Mouse (Mus musculus) MEL (cell line): ENCODE results near the gene Styx. TPM values are rescaled to one million over a fixed set of nuclear protein-coding genes. Genes with fewer than 3 reads are reported as not detected.

Experiments used
- DNase-seq: peaks from one replicate; pipeline ENCODE4 v3.0.0; 2011; ENCODE audit warnings: low read depth, low spot score
- H3K27ac ChIP-seq: 2 replicates; pipeline ENCODE4 v1.5.1; 2012; ENCODE audit warnings: low read depth, mild to moderate bottlenecking, control low read depth, low read length, moderate library complexity; ENCODE audit not compliant: control insufficient read depth
- H3K27me3 ChIP-seq, 2 experiments: fragments of 150-350 bp in 1 of 2; sonication (generic) in 1 of 2; 2 replicates each; pipeline ENCODE4 v1.6.1; 2012; ENCODE audit warnings: low read length in 2 of 2, mild to moderate bottlenecking in 2 of 2, improper control_type of control experiment in 1 of 2, moderate library complexity in 1 of 2; ENCODE audit not compliant: insufficient read depth in 2 of 2, control insufficient read depth in 1 of 2
- H3K36me3 ChIP-seq, 2 experiments: 2 replicates each; pipeline ENCODE4 v1.6.1; 2012 to 2014; ENCODE audit warnings: low read length in 2 of 2, improper control_type of control experiment in 1 of 2, inconsistent platforms in 1 of 2, mild to moderate bottlenecking in 1 of 2; ENCODE audit not compliant: insufficient read depth in 2 of 2, control insufficient read depth in 1 of 2
- H3K4me1 ChIP-seq, 2 experiments: fragments of 150-350 bp in 1 of 2; sonication (generic) in 1 of 2; 2 replicates each; pipeline ENCODE4 v1.6.1; 2012; ENCODE audit warnings: low read length in 2 of 2, improper control_type of control experiment in 1 of 2, mild to moderate bottlenecking in 1 of 2; ENCODE audit not compliant: insufficient read depth in 2 of 2, control insufficient read depth in 1 of 2
- H3K4me3 ChIP-seq, 2 experiments: fragments of 150-350 bp in 1 of 2; sonication (generic) in 1 of 2; 2 replicates each; pipeline ENCODE4 v1.5.1; 2012; ENCODE audit warnings: low read depth in 2 of 2, low read length in 2 of 2, mild to moderate bottlenecking in 2 of 2, moderate library complexity in 2 of 2, control low read depth in 1 of 2, improper control_type of control experiment in 1 of 2; ENCODE audit not compliant: control insufficient read depth in 1 of 2, insufficient read depth in 1 of 2
- H3K79me2 ChIP-seq: 2 replicates; pipeline ENCODE4 v1.6.1; 2012; ENCODE audit warnings: mild to moderate bottlenecking, low read length, moderate library complexity; ENCODE audit not compliant: control insufficient read depth, poor library complexity, insufficient read depth
- H3K9ac ChIP-seq: 2 replicates; pipeline ENCODE4 v1.6.1; 2012; ENCODE audit warnings: low read depth, mild to moderate bottlenecking, control low read depth, low read length, moderate library complexity; ENCODE audit not compliant: control insufficient read depth, poor library complexity, severe bottlenecking
- H3K9me3 ChIP-seq: fragments of 150-350 bp; sonication (generic); replicated peaks from 2 replicates; pipeline ENCODE4 v1.6.1; 2012; ENCODE audit warnings: mild to moderate bottlenecking, low read length, improper control_type of control experiment, moderate library complexity; ENCODE audit not compliant: insufficient read depth
- BHLHE40 ChIP-seq: IDR thresholded peaks from 2 replicates; pipeline ENCODE4 v1.6.1; 2012; ENCODE audit warnings: low read depth, mild to moderate bottlenecking, inconsistent platforms, low read length, improper control_type of control experiment, borderline replicate concordance
- ELF1 ChIP-seq: IDR thresholded peaks from 2 replicates; pipeline ENCODE4 v1.6.1; 2014; ENCODE audit warnings: low read depth, mild to moderate bottlenecking, inconsistent platforms, low read length, improper control_type of control experiment, moderate library complexity
- EP300 ChIP-seq, 2 experiments: IDR thresholded peaks; 2 replicates each; pipeline ENCODE4 v1.6.1; 2011; ENCODE audit warnings: improper control_type of control experiment in 2 of 2, low read length in 2 of 2, low read depth in 1 of 2, mild to moderate bottlenecking in 1 of 2
- GABPA ChIP-seq: IDR thresholded peaks from 2 replicates; pipeline ENCODE4 v1.6.1; 2012; ENCODE audit warnings: low read depth, mild to moderate bottlenecking, inconsistent platforms, low read length, improper control_type of control experiment, moderate library complexity
- GATA1 ChIP-seq: IDR thresholded peaks from 2 replicates; pipeline ENCODE4 v1.6.1; 2011; ENCODE audit warnings: low read depth, low read length, improper control_type of control experiment
- MAZ ChIP-seq: IDR thresholded peaks from 2 replicates; pipeline ENCODE4 v1.6.1; 2012; ENCODE audit warnings: low read depth, mild to moderate bottlenecking, inconsistent platforms, low read length, improper control_type of control experiment
- MEF2A ChIP-seq: IDR thresholded peaks from 2 replicates; pipeline ENCODE4 v1.6.1; 2014; ENCODE audit warnings: low read depth, mild to moderate bottlenecking, inconsistent platforms, low read length, improper control_type of control experiment; ENCODE audit not compliant: poor library complexity, insufficient replicate concordance, severe bottlenecking; ENCODE audit errors: extremely low read depth
- MXI1 ChIP-seq: IDR thresholded peaks from 2 replicates; pipeline ENCODE4 v1.6.1; 2011; ENCODE audit warnings: mild to moderate bottlenecking, low read depth, low read length, improper control_type of control experiment
- POLR2A ChIP-seq, 2 experiments: IDR thresholded peaks; 2 replicates each; pipeline ENCODE4 v1.6.1; 2011 to 2012; ENCODE audit warnings: low read length in 2 of 2, mild to moderate bottlenecking in 2 of 2, control low read depth in 1 of 2, improper control_type of control experiment in 1 of 2, low read depth in 1 of 2, moderate library complexity in 1 of 2; ENCODE audit not compliant: control insufficient read depth in 1 of 2, insufficient read depth in 1 of 2, poor library complexity in 1 of 2
- USF1 ChIP-seq: IDR thresholded peaks from 2 replicates; pipeline ENCODE4 v1.6.1; 2014; ENCODE audit warnings: low read depth, mild to moderate bottlenecking, inconsistent platforms, low read length, improper control_type of control experiment, moderate library complexity
- ZKSCAN1 ChIP-seq: IDR thresholded peaks from 2 replicates; pipeline ENCODE4 v1.6.1; 2012; ENCODE audit warnings: low read depth, mild to moderate bottlenecking, inconsistent platforms, low read length, improper control_type of control experiment, moderate library complexity
- ZNF384 ChIP-seq: IDR thresholded peaks from 2 replicates; pipeline ENCODE4 v1.6.1; 2012; ENCODE audit warnings: low read depth, mild to moderate bottlenecking, inconsistent platforms, low read length, improper control_type of control experiment
- polyA plus RNA-seq, 2 experiments: library from polyadenylated mRNA; stranded (reverse) in 1 of 2; unstranded in 1 of 2; fragments of >175 nt in 1 of 2; fragments of >200 nt in 1 of 2; gene quantifications; 2 replicates each; pipeline versions ENCODE4 v1.2.1 to v1.2.4; 2012; ENCODE audit warnings: low replicate concordance in 2 of 2, low read depth in 1 of 2; ENCODE audit not compliant: insufficient read length in 2 of 2, insufficient read depth in 1 of 2, missing spikeins in 1 of 2
- total RNA-seq: library from RNA; depleted of rRNA; stranded (reverse); fragments of 300-350 nt; gene quantifications from 2 replicates; pipeline ENCODE4 v1.2.3, GENCODE M21; 2012

The Styx gene
- total and polyA plus RNA-seq, 3 experiments: 18.0 to 27.2 TPM; not detected in 1

GRCm38 (mm10) chr14:45438931-45439275, 88.0 kb downstream of the Styx start:
- H3K36me3 ChIP-seq: no peaks in the 10 kb centered on the region
- H3K9ac ChIP-seq: no peak overlapping the region
- no peak for DNase-seq
- no peaks in the 10 kb centered on the region for H3K27me3 ChIP-seq
- no peaks in the 10 kb centered on the region for H3K79me2 ChIP-seq
- H3K4me3 ChIP-seq: no peak overlapping the region
- no peaks in the 10 kb centered on the region for H3K9me3 ChIP-seq
- H3K27ac ChIP-seq: no peak overlapping the region
- no peak for TF ChIP-seq EP300 (IDR thresholded peaks at IDR 0.05; ENCODE audit: low read depth in 1 of 2, low read length in 2 of 2)
- no peaks in the 10 kb centered on the region for H3K4me1 ChIP-seq

DNA sequence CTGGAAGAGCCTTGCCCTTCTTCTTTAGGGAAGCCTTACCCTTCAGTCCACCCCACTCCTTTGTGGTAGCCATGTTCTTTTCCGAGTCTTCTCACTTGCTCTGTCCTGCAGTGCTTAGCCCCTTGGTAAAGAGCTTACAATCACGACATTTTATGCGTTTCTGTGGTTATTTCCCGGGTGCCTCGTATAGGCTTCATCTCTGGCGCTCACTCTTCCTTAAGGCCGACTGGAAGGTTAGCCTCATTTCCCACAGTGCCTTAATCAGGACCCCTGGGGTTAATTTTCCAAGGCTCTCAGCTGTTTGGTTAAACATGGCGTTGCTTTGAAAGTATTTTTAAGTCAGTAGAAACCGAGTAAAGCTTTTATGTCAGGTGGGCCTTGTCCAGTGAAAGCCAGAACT, 88.5 kb downstream of the Styx start:
- H3K79me2 ChIP-seq: no peaks in the 10 kb centered on the region
- no peaks in the 10 kb centered on the region for H3K36me3 ChIP-seq
- no peak overlapping the region for H3K9ac ChIP-seq
- H3K27me3 ChIP-seq: no peaks in the 10 kb centered on the region
- no peak overlapping the region for H3K4me3 ChIP-seq
- TF ChIP-seq ZKSCAN1 (no peak), GABPA (no peak), ELF1 (no peak), MXI1 (no peak), POLR2A (IDR thresholded peaks at IDR 0.05; ENCODE audit: control insufficient read depth in 1 of 2, insufficient read depth in 1 of 2, low read depth in 1 of 2, low read length in 2 of 2, poor library complexity in 1 of 2) (no peak), USF1 (no peak), BHLHE40 (no peak), MEF2A (no peak), GATA1 (no peak)
- H3K27ac ChIP-seq: no peak overlapping the region
- no peaks in the 10 kb centered on the region for H3K4me1 ChIP-seq
- no peak for DNase-seq
- H3K9me3 ChIP-seq: no peaks in the 10 kb centered on the region

DNA sequence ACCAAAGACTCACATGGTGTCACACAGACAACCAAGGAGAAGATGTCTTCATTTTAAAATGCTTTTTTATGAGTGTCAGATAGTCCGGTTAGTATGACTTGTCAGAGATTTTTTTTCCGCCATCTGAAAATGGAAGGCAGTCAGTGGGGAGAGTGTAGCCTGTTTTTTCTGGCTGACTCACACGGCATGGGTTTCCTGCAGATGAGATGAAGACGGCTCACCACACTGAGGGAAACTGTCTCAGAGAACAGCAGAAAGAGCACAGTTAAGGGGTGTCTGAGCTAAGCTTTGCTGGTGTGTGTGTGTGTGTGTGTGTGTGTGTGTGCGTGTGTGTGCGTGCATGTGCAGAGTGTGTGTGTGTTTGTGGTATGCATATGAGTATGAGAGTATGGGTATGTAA, 90.4 kb downstream of the Styx start:
- no peaks in the 10 kb centered on the region for H3K9me3 ChIP-seq
- H3K79me2 ChIP-seq: no peaks in the 10 kb centered on the region
- no peak for TF ChIP-seq MAZ
- TF ChIP-seq POLR2A (IDR thresholded peaks at IDR 0.05; ENCODE audit: control insufficient read depth in 1 of 2, insufficient read depth in 1 of 2, low read depth in 1 of 2, low read length in 2 of 2, poor library complexity in 1 of 2): no peak
- TF ChIP-seq MXI1: no peak
- TF ChIP-seq ZNF384: no peak
- no peaks in the 10 kb centered on the region for H3K36me3 ChIP-seq
- H3K27ac ChIP-seq: no peak overlapping the region
- DNase-seq: no peak
- no peak overlapping the region for H3K4me3 ChIP-seq
- H3K4me1 ChIP-seq: no peaks in the 10 kb centered on the region
- no peaks in the 10 kb centered on the region for H3K27me3 ChIP-seq
- no peak overlapping the region for H3K9ac ChIP-seq
